Mouse (Mus musculus): Measurements from ENCODE around the gene Zhx3.

- TF ChIP-seq GATA1 (IDR thresholded peaks at IDR 0.05; ENCODE audit: low read length) (no peak), TAL1 (IDR thresholded peaks at IDR 0.05; ENCODE audit: low read length) (no peak)
These were observed 142.0 kb downstream of the Zhx3 start for GRCm38 (mm10) chr2:160730797-160731116.
